Mouse (Mus musculus) hindbrain, embryonic 15.5 days (tissue): ENCODE measurements around the gene Matn3. TPM values are rescaled to one million over a fixed set of nuclear protein-coding genes. Genes with fewer than 3 reads are reported as not detected.
A peak's percentile ranks its signal among the peaks of the same experiment; 100 is the strongest.

Source experiments
- ATAC-seq: fragments of 200-750 bp; cut with Nextera tagmentation; 2 replicates; pipeline ENCODE4 v1.8.0; 2017; ENCODE audit warnings: low read depth, moderate number of reproducible peaks, moderate TSS enrichment; ENCODE audit not compliant: low FRiP score
- H3K27ac ChIP-seq: fragments of 300-500 bp; sonication (generic); replicated peaks from 2 replicates; pipeline ENCODE4 v1.5.1; 2015; ENCODE audit warnings: mild to moderate bottlenecking, inconsistent platforms
- H3K27me3 ChIP-seq: fragments of 300-500 bp; sonication (generic); 2 replicates; pipeline ENCODE4 v1.6.1; 2015; ENCODE audit warnings: control low read depth, inconsistent platforms
- H3K36me3 ChIP-seq: fragments of 300-500 bp; sonication (generic); 2 replicates; pipeline ENCODE4 v1.6.1; 2015; ENCODE audit warnings: control low read depth, inconsistent platforms
- H3K4me1 ChIP-seq: fragments of 300-500 bp; sonication (generic); replicated peaks from 2 replicates; pipeline ENCODE4 v1.6.1; 2015; ENCODE audit warnings: control low read depth, inconsistent platforms
- H3K4me2 ChIP-seq: fragments of 300-500 bp; sonication (generic); 2 replicates; pipeline ENCODE4 v1.6.1; 2015; ENCODE audit warnings: moderate library complexity, mild to moderate bottlenecking, inconsistent platforms
- H3K4me3 ChIP-seq: fragments of 300-500 bp; sonication (generic); 2 replicates; pipeline ENCODE4 v1.5.1; 2015; ENCODE audit warnings: mild to moderate bottlenecking, inconsistent platforms
- H3K9ac ChIP-seq: fragments of 300-500 bp; sonication (generic); 2 replicates; pipeline ENCODE4 v1.6.1; 2015; ENCODE audit warnings: inconsistent platforms
- H3K9me3 ChIP-seq: fragments of 300-500 bp; sonication (generic); 2 replicates; pipeline ENCODE4 v1.6.1; 2016; ENCODE audit warnings: control low read depth, inconsistent platforms
- WGBS: fragments of 180-500 bp; shearing (Covaris S2); methylation state at CpG from one replicate; pipeline ENCODE4 v1.1.7; 2015; 5-methylcytosine and 5-hydroxymethylcytosine counted together
- polyA plus RNA-seq: library from polyadenylated mRNA; unstranded; fragments of >200 nt; fragmentation: Nextera tagmentation; extraction: Ambion mirVana; gene quantifications from 2 replicates; pipeline ENCODE4 v1.2.1, GENCODE M21; 2015

The Matn3 gene
- polyA plus RNA-seq, result 0.08 and 0.31 TPM in 2 replicates

- no peak within 1 kb of the TSS for H3K27ac ChIP-seq
- ATAC-seq, result peak; percentile 71
- H3K4me1 ChIP-seq, result peaks cover 10% of the 10 kb centered on the region
- under 1% methylated on average over 42 of the region's 42 CpGs for WGBS
- H3K4me2 ChIP-seq, result peak within 1 kb of the TSS; percentile 99
- H3K4me3 ChIP-seq, result peak within 1 kb of the TSS; percentile 48
- peak within 1 kb of the TSS; percentile 23 for H3K9ac ChIP-seq
- no peaks in the 10 kb centered on the region for H3K36me3 ChIP-seq
- H3K27me3 ChIP-seq, result peaks cover 6% of the 10 kb centered on the region; the same call in 1 of the 2 replicates
- no peaks in the 10 kb centered on the region for H3K9me3 ChIP-seq
Measured at GRCm38 (mm10) chr12:8947714-8948464, at the start of gene Matn3. Gene Matn3 (plus strand): TSS chr12:8947929.

GRCm38 (mm10) chr12:8898879-8899785 lies 48.6 kb upstream of the Matn3 start:
- Histone ChIP-seq H3K27me3 (no peaks in the 10 kb centered on the region), H3K9ac (no peak overlapping the region), H3K4me1 (peaks cover 9% of the 10 kb centered on the region), H3K36me3 (no peaks in the 10 kb centered on the region), H3K9me3 (no peaks in the 10 kb centered on the region), H3K4me2 (no peak overlapping the region), H3K4me3 (no peak overlapping the region), H3K27ac (0 out of 2 replicates have a peak overlapping the region, but pooled peaks have one; percentile 28)
- WGBS, result 34% methylated on average over 19 of the region's 19 CpGs
- ATAC-seq, result 0 out of 2 replicates have a peak, but pooled peaks have one; percentile 38

GRCm38 (mm10) chr12:8900107-8900698 lies 47.5 kb upstream of the Matn3 start:
- WGBS, result 18% methylated on average over 4 of the region's 4 CpGs
- H3K9ac ChIP-seq, result no peak overlapping the region
- peaks cover 9% of the 10 kb centered on the region for H3K4me1 ChIP-seq
- no peaks in the 10 kb centered on the region for H3K36me3 ChIP-seq
- no peaks in the 10 kb centered on the region for H3K9me3 ChIP-seq
- no peak overlapping the region for H3K27ac ChIP-seq
- no peak for ATAC-seq
- H3K27me3 ChIP-seq, result no peaks in the 10 kb centered on the region
- H3K4me3 ChIP-seq, result no peak overlapping the region
- H3K4me2 ChIP-seq, result no peak overlapping the region

- Histone ChIP-seq H3K4me1 (peaks cover 9% of the 10 kb centered on the region), H3K27me3 (no peaks in the 10 kb centered on the region), H3K36me3 (no peaks in the 10 kb centered on the region), H3K9me3 (no peaks in the 10 kb centered on the region), H3K4me3 (no peak overlapping the region), H3K4me2 (no peak overlapping the region), H3K9ac (no peak overlapping the region), H3K27ac (no peak overlapping the region)
- no peak for ATAC-seq
- 69% methylated on average over 5 of the region's 5 CpGs for WGBS
Measured at GRCm38 (mm10) chr12:8900919-8901663, 46.6 kb upstream of the Matn3 start.

GRCm38 (mm10) chr12:8901934-8902333 lies 45.8 kb upstream of the Matn3 start:
- Histone ChIP-seq H3K9me3 (no peaks in the 10 kb centered on the region), H3K27ac (no peak overlapping the region), H3K4me1 (peaks cover 9% of the 10 kb centered on the region), H3K9ac (no peak overlapping the region), H3K4me3 (no peak overlapping the region), H3K4me2 (no peak overlapping the region), H3K27me3 (no peaks in the 10 kb centered on the region), H3K36me3 (no peaks in the 10 kb centered on the region)
- ATAC-seq, result no peak
- 25% methylated on average over 2 of the region's 2 CpGs for WGBS

GRCm38 (mm10) chr12:8902479-8902878 lies 45.2 kb upstream of the Matn3 start:
- H3K27ac ChIP-seq, result no peak overlapping the region
- no peak for ATAC-seq
- H3K4me2 ChIP-seq, result no peak overlapping the region
- no peaks in the 10 kb centered on the region for H3K36me3 ChIP-seq
- WGBS, result 39% methylated on average over 3 of the region's 3 CpGs
- H3K9ac ChIP-seq, result no peak overlapping the region
- peaks cover 9% of the 10 kb centered on the region for H3K4me1 ChIP-seq
- H3K4me3 ChIP-seq, result no peak overlapping the region
- no peaks in the 10 kb centered on the region for H3K27me3 ChIP-seq
- no peaks in the 10 kb centered on the region for H3K9me3 ChIP-seq

GRCm38 (mm10) chr12:8912860-8913685 lies 34.7 kb upstream of the Matn3 start:
- Histone ChIP-seq H3K9me3 (no peaks in the 10 kb centered on the region), H3K4me3 (no peak overlapping the region), H3K4me2 (0 out of 2 replicates have a peak overlapping the region, but pooled peaks have one; percentile 7), H3K9ac (no peak overlapping the region), H3K27me3 (no peaks in the 10 kb centered on the region), H3K4me1 (peaks cover 24% of the 10 kb centered on the region), H3K36me3 (no peaks in the 10 kb centered on the region), H3K27ac (peak overlapping the region; percentile 40)
- peak; percentile 73 for ATAC-seq
- 6% methylated on average over 16 of the region's 16 CpGs for WGBS

GRCm38 (mm10) chr12:8913701-8914340 lies 33.9 kb upstream of the Matn3 start:
- 58% methylated on average over 9 of the region's 9 CpGs for WGBS
- ATAC-seq, result no peak; the same call in 1 of the 2 replicates
- no peak overlapping the region for H3K4me3 ChIP-seq
- H3K4me1 ChIP-seq, result peaks cover 24% of the 10 kb centered on the region
- H3K9ac ChIP-seq, result no peak overlapping the region
- H3K27me3 ChIP-seq, result no peaks in the 10 kb centered on the region
- H3K27ac ChIP-seq, result peak overlapping the region; percentile 40
- no peaks in the 10 kb centered on the region for H3K9me3 ChIP-seq
- H3K36me3 ChIP-seq, result no peaks in the 10 kb centered on the region
- H3K4me2 ChIP-seq, result no peak overlapping the region

GRCm38 (mm10) chr12:8916378-8916777 lies 31.4 kb upstream of the Matn3 start:
- Histone ChIP-seq H3K4me1 (peaks cover 29% of the 10 kb centered on the region), H3K36me3 (no peaks in the 10 kb centered on the region), H3K27ac (peak overlapping the region; percentile 69), H3K9me3 (no peaks in the 10 kb centered on the region), H3K4me2 (no peak overlapping the region), H3K9ac (no peak overlapping the region), H3K4me3 (no peak overlapping the region), H3K27me3 (no peaks in the 10 kb centered on the region)
- peak; percentile 77 for ATAC-seq
- WGBS, result 31% methylated on average over 5 of the region's 5 CpGs

GRCm38 (mm10) chr12:8919231-8919630 lies 28.5 kb upstream of the Matn3 start:
- Histone ChIP-seq H3K9me3 (no peaks in the 10 kb centered on the region), H3K36me3 (no peaks in the 10 kb centered on the region), H3K4me1 (peaks cover 30% of the 10 kb centered on the region), H3K27me3 (no peaks in the 10 kb centered on the region), H3K4me3 (no peak overlapping the region), H3K4me2 (no peak overlapping the region), H3K9ac (no peak overlapping the region), H3K27ac (no peak overlapping the region)
- no peak for ATAC-seq
- 99% methylated on average over 3 of the region's 3 CpGs for WGBS
